Mouse (Mus musculus): Measurements from ENCODE around the gene Rnf220. TPM values are rescaled to one million over a fixed set of nuclear protein-coding genes. Genes with fewer than 3 reads are reported as not detected.

The Rnf220 gene
- total and polyA plus RNA-seq, 2 experiments from 2014 or later: 25.6 to 62.3 TPM

DNA sequence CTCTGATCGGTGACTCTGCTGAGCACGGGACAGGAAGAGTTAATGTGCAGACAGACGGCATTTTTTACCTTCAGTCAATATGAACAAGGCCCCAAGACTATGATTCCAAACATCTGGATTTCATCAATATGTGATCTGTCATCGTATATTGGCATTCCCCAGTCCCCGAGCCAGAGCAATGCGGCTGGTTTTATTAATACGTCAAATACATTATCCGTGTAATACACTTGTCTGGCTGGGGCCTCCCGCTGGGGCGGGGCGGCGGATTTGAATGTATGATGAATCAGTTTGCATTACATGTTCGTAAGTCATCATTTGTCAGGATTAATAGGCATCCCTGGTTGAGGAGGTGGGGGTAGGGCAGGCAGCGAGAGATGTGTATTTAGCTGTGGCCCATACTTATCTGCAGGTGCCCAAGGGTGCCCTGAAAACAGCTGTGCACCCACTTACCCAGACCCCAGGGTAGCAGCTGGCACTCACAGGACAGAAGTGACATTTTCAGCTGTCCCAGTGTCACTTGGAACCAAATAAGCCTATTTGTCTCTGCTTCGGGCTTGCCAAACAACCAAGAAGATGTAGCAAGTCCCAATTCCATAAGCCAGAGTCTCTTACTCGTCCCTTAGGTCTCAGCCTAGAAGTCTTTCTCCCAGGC is 181.9 kb downstream of the Rnf220 start:
- DNase-seq (ENCODE audit: low spot score): no peak
- Histone ChIP-seq H3K9me3 (replicated peaks; ENCODE audit: control insufficient read depth, low read length) (no peaks in the 10 kb centered on the region), H3K4me2 (ENCODE audit: low read depth, low read length) (no peak overlapping the region), H3K4me1 (ENCODE audit: control insufficient read depth, insufficient read depth) (no peaks in the 10 kb centered on the region), H3K27me3 (ENCODE audit: control insufficient read depth, insufficient read depth, low read length) (peaks cover 63% of the 10 kb centered on the region), H3K9ac (replicated peaks; ENCODE audit: low read depth, low read length) (no peak overlapping the region), H3K4me3 (ENCODE audit: low read depth, low read length) (no peak overlapping the region), H3K27ac (ENCODE audit: low read depth) (no peak overlapping the region), H3K36me3 (replicated peaks; ENCODE audit: control insufficient read depth, insufficient read depth, low read length) (no peaks in the 10 kb centered on the region)
- TF ChIP-seq EP300 (IDR thresholded peaks at IDR 0.05; ENCODE audit: low read depth) (no peak), CTCF (IDR thresholded peaks at IDR 0.05; ENCODE audit: low read depth) (no peak)
- 78% methylated on average over 16 of the region's 16 CpGs for WGBS
- ATAC-seq (ENCODE audit: insufficient read depth, low read depth): no peak

DNA sequence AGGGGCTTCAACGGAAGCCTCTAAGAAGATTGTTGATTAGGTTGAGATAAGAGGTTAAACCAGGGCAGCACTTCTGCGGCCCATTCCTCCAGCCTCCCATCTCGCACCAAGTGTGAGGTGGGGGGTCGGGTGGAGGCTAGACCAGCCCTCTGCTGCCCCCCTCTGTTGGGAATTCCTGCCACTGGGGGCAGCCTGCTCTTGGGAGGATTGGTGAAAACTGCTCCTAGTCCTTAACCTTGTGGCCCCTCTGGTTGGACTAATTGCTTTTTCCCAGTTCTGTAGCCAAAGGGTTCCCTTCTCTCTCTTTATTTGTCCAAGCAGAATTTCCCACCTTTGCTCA is 183.8 kb downstream of the Rnf220 start:
- Histone ChIP-seq H3K9me3 (replicated peaks; ENCODE audit: control insufficient read depth, low read length) (no peaks in the 10 kb centered on the region), H3K4me3 (ENCODE audit: low read depth, low read length) (no peak overlapping the region), H3K27ac (ENCODE audit: low read depth) (no peak overlapping the region), H3K4me2 (ENCODE audit: low read depth, low read length) (peak overlapping the region; percentile 32; the same call in 1 of the 2 replicates), H3K36me3 (replicated peaks; ENCODE audit: control insufficient read depth, insufficient read depth, low read length) (no peaks in the 10 kb centered on the region), H3K9ac (replicated peaks; ENCODE audit: low read depth, low read length) (no peak overlapping the region), H3K27me3 (ENCODE audit: control insufficient read depth, insufficient read depth, low read length) (peaks cover 48% of the 10 kb centered on the region), H3K4me1 (ENCODE audit: control insufficient read depth, insufficient read depth) (no peaks in the 10 kb centered on the region)
- TF ChIP-seq EP300 (IDR thresholded peaks at IDR 0.05; ENCODE audit: low read depth) (no peak), CTCF (IDR thresholded peaks at IDR 0.05; ENCODE audit: low read depth) (peak; percentile 54)
- DNase-seq (ENCODE audit: low spot score) (no peak), ATAC-seq (ENCODE audit: insufficient read depth, low read depth) (no peak)
- WGBS: 11% methylated on average over 4 of the region's 4 CpGs

DNA sequence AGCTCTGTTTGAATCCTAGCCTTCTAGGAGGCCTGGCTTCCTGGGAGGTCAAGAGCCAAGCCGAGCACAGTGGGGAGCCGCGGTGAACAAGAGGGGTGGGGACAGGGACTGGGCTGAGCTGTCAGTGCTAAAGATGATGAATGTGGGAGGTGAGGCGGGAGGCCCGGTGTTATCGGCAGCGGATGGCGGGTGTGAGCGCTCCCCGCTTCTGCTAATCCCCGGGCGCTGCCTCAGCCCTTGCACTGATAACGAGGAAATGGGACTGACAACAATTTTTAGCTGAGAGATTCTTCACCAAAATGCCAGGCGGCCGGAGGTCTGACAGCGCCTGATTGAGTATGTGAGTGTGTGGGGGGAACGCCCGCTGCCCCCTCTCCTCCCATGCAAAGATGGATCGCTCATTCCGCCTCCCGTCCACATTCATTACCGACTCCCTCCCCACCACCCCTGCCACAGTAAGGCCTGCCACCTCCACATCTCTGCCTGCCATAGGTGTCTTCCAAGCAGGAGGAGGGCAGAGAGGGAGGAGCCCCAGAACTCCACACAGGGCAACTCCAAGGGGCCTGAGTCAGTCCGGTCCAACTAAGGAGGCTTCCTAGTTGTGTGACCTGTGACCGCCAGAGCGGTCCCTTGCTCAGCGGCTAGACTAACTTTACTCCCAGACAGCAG is 184.3 kb downstream of the Rnf220 start:
- ATAC-seq (ENCODE audit: insufficient read depth, low read depth): no peak; the same call in 1 of the 2 replicates
- Histone ChIP-seq H3K36me3 (replicated peaks; ENCODE audit: control insufficient read depth, insufficient read depth, low read length) (no peaks in the 10 kb centered on the region), H3K9ac (replicated peaks; ENCODE audit: low read depth, low read length) (no peak overlapping the region), H3K4me1 (ENCODE audit: control insufficient read depth, insufficient read depth) (no peaks in the 10 kb centered on the region), H3K9me3 (replicated peaks; ENCODE audit: control insufficient read depth, low read length) (no peaks in the 10 kb centered on the region), H3K27ac (ENCODE audit: low read depth) (no peak overlapping the region), H3K4me2 (ENCODE audit: low read depth, low read length) (peak overlapping the region; percentile 32; the same call in 1 of the 2 replicates), H3K27me3 (ENCODE audit: control insufficient read depth, insufficient read depth, low read length) (peaks cover 43% of the 10 kb centered on the region), H3K4me3 (ENCODE audit: low read depth, low read length) (no peak overlapping the region)
- DNase-seq (ENCODE audit: low spot score): no peak
- 10% methylated on average over 25 of the region's 26 CpGs for WGBS
- TF ChIP-seq CTCF (IDR thresholded peaks at IDR 0.05; ENCODE audit: low read depth): no peak
- no peak for TF ChIP-seq EP300 (IDR thresholded peaks at IDR 0.05; ENCODE audit: low read depth)

DNA sequence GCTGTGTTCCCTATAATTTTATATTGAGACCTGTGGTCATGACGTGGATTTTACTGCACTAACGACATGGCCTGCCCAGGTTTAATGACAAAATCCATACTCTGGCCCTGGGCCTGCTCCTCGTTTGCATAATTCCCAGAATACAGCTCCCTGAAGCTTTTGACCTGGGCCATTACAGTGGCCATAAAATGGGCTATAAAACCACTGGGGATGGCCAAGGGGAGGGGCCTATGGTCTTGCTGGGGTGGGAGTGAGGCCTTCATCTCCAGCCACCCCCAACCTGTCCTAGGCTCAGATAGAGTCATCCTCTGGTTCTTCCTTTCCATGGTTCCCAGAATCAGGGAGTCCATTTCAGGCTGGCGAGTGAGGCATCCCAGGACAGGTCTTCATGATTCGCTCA is 185.0 kb downstream of the Rnf220 start:
- H3K4me1 ChIP-seq (ENCODE audit: control insufficient read depth, insufficient read depth): no peaks in the 10 kb centered on the region
- H3K4me3 ChIP-seq (ENCODE audit: low read depth, low read length): no peak overlapping the region
- H3K4me2 ChIP-seq (ENCODE audit: low read depth, low read length): no peak overlapping the region
- H3K9ac ChIP-seq (replicated peaks; ENCODE audit: low read depth, low read length): no peak overlapping the region
- H3K36me3 ChIP-seq (replicated peaks; ENCODE audit: control insufficient read depth, insufficient read depth, low read length): no peaks in the 10 kb centered on the region
- DNase-seq (ENCODE audit: low spot score) (no peak), ATAC-seq (ENCODE audit: insufficient read depth, low read depth) (no peak)
- peaks cover 37% of the 10 kb centered on the region for H3K27me3 ChIP-seq (ENCODE audit: control insufficient read depth, insufficient read depth, low read length)
- TF ChIP-seq CTCF (IDR thresholded peaks at IDR 0.05; ENCODE audit: low read depth) (no peak), EP300 (IDR thresholded peaks at IDR 0.05; ENCODE audit: low read depth) (no peak)
- no peak overlapping the region for H3K27ac ChIP-seq (ENCODE audit: low read depth)
- H3K9me3 ChIP-seq (replicated peaks; ENCODE audit: control insufficient read depth, low read length): no peaks in the 10 kb centered on the region
- WGBS: 71% methylated on average over 5 of the region's 5 CpGs

DNA sequence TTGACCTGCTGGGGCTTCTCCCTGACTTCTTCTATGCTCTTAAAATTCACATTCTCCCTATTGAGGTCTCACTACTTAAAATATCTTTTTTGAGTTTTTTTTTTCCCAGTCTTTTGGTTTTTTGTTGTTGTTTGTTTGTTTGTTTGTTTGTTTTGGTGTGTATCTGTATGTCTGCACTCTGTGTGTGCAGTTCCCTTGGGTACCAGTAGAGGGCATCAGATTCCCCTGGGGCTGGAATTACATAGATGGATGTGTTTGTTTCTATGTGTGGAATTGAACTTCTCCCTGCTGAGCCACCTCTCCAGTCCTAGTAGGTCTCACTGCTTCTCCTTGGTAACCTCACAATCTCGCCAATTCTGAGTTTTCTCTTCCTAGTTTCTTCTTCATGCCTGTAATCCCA is 187.4 kb downstream of the Rnf220 start:
- H3K4me2 ChIP-seq (ENCODE audit: low read depth, low read length): no peak overlapping the region
- H3K27me3 ChIP-seq (ENCODE audit: control insufficient read depth, insufficient read depth, low read length): peaks cover 30% of the 10 kb centered on the region
- H3K4me1 ChIP-seq (ENCODE audit: control insufficient read depth, insufficient read depth): no peaks in the 10 kb centered on the region
- ATAC-seq (ENCODE audit: insufficient read depth, low read depth): no peak
- no peaks in the 10 kb centered on the region for H3K9me3 ChIP-seq (replicated peaks; ENCODE audit: control insufficient read depth, low read length)
- no peaks in the 10 kb centered on the region for H3K36me3 ChIP-seq (replicated peaks; ENCODE audit: control insufficient read depth, insufficient read depth, low read length)
- H3K4me3 ChIP-seq (ENCODE audit: low read depth, low read length): no peak overlapping the region
- no peak overlapping the region for H3K9ac ChIP-seq (replicated peaks; ENCODE audit: low read depth, low read length)
- WGBS: 83% methylated on average over 1 of the region's 1 CpGs
- DNase-seq (ENCODE audit: low spot score): no peak
- TF ChIP-seq EP300 (IDR thresholded peaks at IDR 0.05; ENCODE audit: low read depth): no peak
- TF ChIP-seq CTCF (IDR thresholded peaks at IDR 0.05; ENCODE audit: low read depth): peak; percentile 9; the same call in 1 of the 2 replicates
- no peak overlapping the region for H3K27ac ChIP-seq (ENCODE audit: low read depth)
